Comparison of ENCODE assay signal across 19 mouse cellular contexts in genomic region chrX:99196910-99197309, GRCm38 (mm10).
A peak's percentile ranks its signal among the peaks of the same experiment; 100 is the strongest.
DNase-seq lines count a peak whose midpoint lies in the region; ATAC-seq lines count a peak whose summit lies in the region.
"Had no signal": no experiment of that assay in that cellular context is flagged by ENCODE, and none has a peak within 500 bp of the region (broad histone marks: within the 10 kb centered on the region; RNA-seq: fewer than 3 reads in every experiment).

No protein-coding gene starts in this region.

- H3K36me3 ChIP-seq in heart, embryonic 10.5 days = no peaks in the 10 kb centered on the region
- no peaks in the 10 kb centered on the region for H3K36me3 ChIP-seq in embryonic facial prominence, embryonic 13.5 days
- no peaks in the 10 kb centered on the region for H3K36me3 ChIP-seq in limb, embryonic 12.5 days
- no peaks in the 10 kb centered on the region for H3K36me3 ChIP-seq in kidney, embryonic 16.5 days (ENCODE audit: insufficient read depth, low read length)
- H3K36me3 ChIP-seq: kidney, embryonic 15.5 days; limb, embryonic 15.5 days had no signal

- intact Hi-C loops in heart, postnatal 10 days (cut with DNase I) = no loop called here

- ATAC-seq in embryonic facial prominence, embryonic 13.5 days (ENCODE audit: insufficient number of reproducible peaks, insufficient read depth, low FRiP score, low TSS enrichment, low read depth) = no peak
- ATAC-seq in limb, embryonic 12.5 days (ENCODE audit: insufficient number of reproducible peaks, insufficient read depth, low FRiP score, low TSS enrichment, low read depth) = no peak
- no peak for ATAC-seq in kidney, embryonic 16.5 days (ENCODE audit: low FRiP score, low TSS enrichment)
- ATAC-seq: inflammation-experienced regulatory T-cells, adult 6 months; liver, postnatal 0 days had no signal

- no peak overlapping the region for H3K4me2 ChIP-seq in embryonic facial prominence, embryonic 13.5 days
- no peak overlapping the region for H3K4me2 ChIP-seq in limb, embryonic 12.5 days
- no peak overlapping the region for H3K4me2 ChIP-seq in kidney, embryonic 16.5 days (replicated peaks; ENCODE audit: low read depth, low read length)
- H3K4me2 ChIP-seq: kidney, embryonic 15.5 days; limb, embryonic 15.5 days had no signal

- peak overlapping the region; percentile 47; the same call in 1 of the 2 replicates for H3K27ac ChIP-seq in heart, embryonic 10.5 days
- peak overlapping the region; percentile 60; the same call in 1 of the 2 replicates for H3K27ac ChIP-seq in embryonic facial prominence, embryonic 13.5 days
- H3K27ac ChIP-seq in limb, embryonic 12.5 days = peak overlapping the region; percentile 56
- H3K27ac ChIP-seq in kidney, embryonic 16.5 days (ENCODE audit: low read length) = no peak overlapping the region
- H3K27ac ChIP-seq: heart, adult 2 months; kidney, embryonic 15.5 days; layer of hippocampus, adult 2 months; left cerebral cortex, adult 2 months; limb, embryonic 15.5 days had no signal

- peaks cover 54% of the 10 kb centered on the region for H3K4me1 ChIP-seq in heart, embryonic 10.5 days
- H3K4me1 ChIP-seq in embryonic facial prominence, embryonic 13.5 days = peaks cover 29% of the 10 kb centered on the region
- H3K4me1 ChIP-seq in limb, embryonic 12.5 days (replicated peaks) = peaks cover 24% of the 10 kb centered on the region
- H3K4me1 ChIP-seq in kidney, embryonic 16.5 days (ENCODE audit: insufficient read depth, low read length) = peaks cover 14% of the 10 kb centered on the region

- no peaks in the 10 kb centered on the region for H3K9me3 ChIP-seq in heart, embryonic 10.5 days
- H3K9me3 ChIP-seq in embryonic facial prominence, embryonic 13.5 days = no peaks in the 10 kb centered on the region
- no peaks in the 10 kb centered on the region for H3K9me3 ChIP-seq in limb, embryonic 12.5 days
- H3K9me3 ChIP-seq in kidney, embryonic 16.5 days (ENCODE audit: low read length) = no peaks in the 10 kb centered on the region
- H3K9me3 ChIP-seq: kidney, embryonic 15.5 days; limb, embryonic 15.5 days had no signal

- 39% methylated on average over 9 of the region's 9 CpGs for WGBS in heart, embryonic 10.5 days
- WGBS in embryonic facial prominence, embryonic 13.5 days = 37% methylated on average over 9 of the region's 9 CpGs
- WGBS in limb, embryonic 12.5 days = 25% methylated on average over 9 of the region's 9 CpGs
- WGBS in kidney, embryonic 16.5 days = 61% methylated on average over 7 of the region's 9 CpGs

- peaks cover 83% of the 10 kb centered on the region for H3K27me3 ChIP-seq in heart, embryonic 10.5 days (ENCODE audit: insufficient read depth, poor library complexity, severe bottlenecking)
- H3K27me3 ChIP-seq in embryonic facial prominence, embryonic 13.5 days = peaks cover 67% of the 10 kb centered on the region
- H3K27me3 ChIP-seq in limb, embryonic 12.5 days = peaks cover 80% of the 10 kb centered on the region
- peaks cover 12% of the 10 kb centered on the region; the same call in 1 of the 2 replicates for H3K27me3 ChIP-seq in kidney, embryonic 16.5 days (ENCODE audit: insufficient read depth, low read length)

- no peak for DNase-seq in heart, embryonic 10.5 days (ENCODE audit: low spot score)
- DNase-seq in heart, postnatal 10 days = no peak
- peak; percentile 27 for DNase-seq in lung, postnatal 10 days
- DNase-seq in lung, postnatal 25 days (ENCODE audit: low spot score) = no peak
- DNase-seq in thymus, postnatal 0 days (ENCODE audit: low spot score) = no peak
- DNase-seq: B cell, adult 2 months; cerebellum, adult 18-20 months; heart, adult 2 months; liver, postnatal 0 days; midbrain, embryonic 14.5 days; right cerebral cortex, postnatal 4 days had no signal

- H3K4me3 ChIP-seq in heart, embryonic 10.5 days = no peak overlapping the region
- no peak overlapping the region for H3K4me3 ChIP-seq in embryonic facial prominence, embryonic 13.5 days
- H3K4me3 ChIP-seq in limb, embryonic 12.5 days (replicated peaks) = no peak overlapping the region
- no peak overlapping the region for H3K4me3 ChIP-seq in kidney, embryonic 16.5 days (ENCODE audit: low read length)
- H3K4me3 ChIP-seq: heart, adult 2 months; kidney, embryonic 15.5 days; layer of hippocampus, adult 2 months; left cerebral cortex, adult 2 months; limb, embryonic 15.5 days had no signal

- H3K9ac ChIP-seq in embryonic facial prominence, embryonic 13.5 days = no peak overlapping the region
- no peak overlapping the region for H3K9ac ChIP-seq in limb, embryonic 12.5 days (replicated peaks)
- H3K9ac ChIP-seq in kidney, embryonic 16.5 days (replicated peaks; ENCODE audit: low read length) = no peak overlapping the region
- H3K9ac ChIP-seq: kidney, embryonic 15.5 days; limb, embryonic 15.5 days; liver, postnatal 0 days had no signal
